Mouse (Mus musculus) ovary, postnatal 14 days (tissue): ENCODE data around the gene Trim37.
"Not testable (repeated sequence)": the region's sequence is repeated elsewhere in the genome, so short reads cannot be mapped to it uniquely, and the experiment has no call there.

Experiments
- DNase-seq: peaks from one replicate; pipeline ENCODE4 v3.0.0; 2022; ENCODE audit warnings: low spot score

The Trim37 gene

GRCm38 (mm10) chr11:87233377-87233776, 106.5 kb downstream of the Trim37 start:
- DNase-seq, result no peak

DNA sequence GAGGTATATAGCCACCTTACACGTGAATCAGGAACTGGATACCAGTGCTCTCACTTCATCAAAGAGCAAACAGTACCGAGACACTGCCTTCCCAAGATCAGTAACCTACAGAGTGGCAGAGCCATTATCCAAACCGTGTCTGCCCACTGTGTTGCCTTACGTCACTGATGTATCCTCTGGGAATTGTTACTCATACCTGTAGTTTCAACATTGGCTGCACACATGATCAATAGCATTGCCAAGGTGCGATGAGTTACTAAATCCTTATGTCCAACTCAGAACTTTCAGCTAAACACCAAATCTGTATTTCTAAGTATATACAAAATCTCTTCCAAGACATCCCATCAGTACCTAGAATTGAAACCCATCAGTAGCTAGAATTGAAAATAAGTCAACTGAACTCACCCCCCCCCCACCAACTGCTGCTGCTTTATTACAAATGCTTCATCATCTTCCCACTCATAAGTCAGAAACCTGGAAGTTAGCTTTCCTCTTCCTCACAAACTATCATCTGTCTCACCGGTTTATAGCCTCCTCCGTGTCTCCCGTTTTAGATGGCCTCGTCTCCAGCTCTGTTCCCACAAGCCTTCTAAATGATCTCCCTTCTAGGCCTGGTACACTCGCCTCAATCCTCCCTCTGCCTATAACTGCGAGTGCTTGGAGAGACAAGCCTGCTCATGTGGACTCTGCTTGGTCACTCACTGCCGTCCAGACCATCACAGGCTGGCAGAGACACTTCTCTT, 108.0 kb downstream of the Trim37 start:
- DNase-seq, result no peak

DNA sequence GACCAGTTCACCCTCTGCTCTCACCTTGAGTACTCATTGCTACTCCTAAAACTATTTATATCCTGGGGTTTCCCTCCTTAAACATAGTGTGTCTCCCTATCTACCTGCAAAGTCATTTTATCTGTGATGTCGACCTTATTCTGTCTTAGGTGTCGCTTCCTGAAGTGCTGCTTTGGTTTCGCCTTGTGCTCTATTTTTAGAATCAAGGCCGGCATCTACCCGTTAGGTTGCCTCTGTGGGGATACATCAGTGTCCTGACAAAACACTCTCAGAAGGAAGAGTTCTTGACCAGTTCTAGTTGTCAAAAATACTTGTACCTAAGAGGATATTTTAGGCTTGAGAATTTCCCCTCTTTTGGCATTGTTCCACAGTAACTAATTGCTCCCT, 108.6 kb downstream of the Trim37 start:
- no peak for DNase-seq

GRCm38 (mm10) chr11:87238891-87239530, 112.1 kb downstream of the Trim37 start:
- no peak for DNase-seq

GRCm38 (mm10) chr11:87240141-87240832, 113.4 kb downstream of the Trim37 start:
- no peak for DNase-seq

- DNase-seq, result no peak
Observed at GRCm38 (mm10) chr11:87240833-87241215, 113.9 kb downstream of the Trim37 start.

DNA sequence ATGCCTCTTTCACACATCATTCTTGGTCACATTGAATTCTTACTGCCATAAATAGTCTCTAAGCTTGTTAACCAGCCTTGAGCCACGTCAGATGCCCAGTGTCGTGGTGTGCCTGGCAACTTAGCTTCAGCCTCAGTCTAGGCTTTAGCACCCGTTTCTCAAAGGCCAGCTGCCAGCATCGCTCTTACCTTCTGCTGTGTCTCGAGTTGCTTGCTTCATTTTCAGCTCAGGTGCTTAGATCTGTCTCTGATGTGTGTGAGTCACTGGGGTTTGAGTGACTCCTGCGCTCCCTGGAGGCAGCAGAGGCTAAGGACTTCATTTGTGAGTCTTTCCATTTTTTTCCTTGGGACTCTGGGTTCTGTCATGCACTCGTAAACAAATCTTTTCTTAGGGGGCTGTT, 114.4 kb downstream of the Trim37 start:
- no peak for DNase-seq

DNA sequence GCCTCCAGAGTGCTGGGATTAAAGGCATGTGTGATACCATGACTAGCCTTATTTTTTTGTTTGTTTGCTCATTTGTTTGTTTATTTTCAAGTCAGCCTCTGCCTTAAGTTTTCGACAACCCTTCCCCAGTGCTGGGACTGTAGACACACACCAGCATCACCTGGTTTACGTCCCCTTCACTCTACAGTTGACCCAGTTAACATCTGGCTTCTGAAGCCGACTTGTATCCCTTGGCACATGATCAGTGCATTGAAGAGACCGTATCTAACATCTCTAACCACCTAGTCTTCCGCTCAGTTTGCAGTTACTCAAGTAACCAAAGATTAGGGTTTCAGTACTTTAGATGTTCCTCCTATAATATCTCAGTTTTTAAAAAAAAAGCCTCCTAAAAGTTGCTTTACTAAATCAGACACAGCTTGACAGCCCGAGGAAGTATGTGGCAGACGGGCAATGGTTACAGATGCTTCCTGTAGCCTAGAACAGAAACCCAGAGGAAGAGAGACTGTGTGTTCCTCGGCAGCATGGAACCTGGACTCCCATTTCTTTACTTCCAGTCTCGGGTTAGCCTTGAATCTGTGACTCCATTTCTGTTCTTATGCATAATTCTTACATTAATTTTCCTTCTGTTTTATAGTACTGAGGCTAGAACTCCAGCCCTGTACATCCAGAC, 118.4 kb downstream of the Trim37 start:
- DNase-seq, result no peak

GRCm38 (mm10) chr11:87246107-87246651, 119.3 kb downstream of the Trim37 start:
- no peak for DNase-seq

GRCm38 (mm10) chr11:87246724-87247493, 120.0 kb downstream of the Trim37 start:
- no peak for DNase-seq

- no peak for DNase-seq
Observed at GRCm38 (mm10) chr11:87247494-87247866, 120.6 kb downstream of the Trim37 start.

- no peak for DNase-seq
Observed at GRCm38 (mm10) chr11:87250132-87250531, 123.3 kb downstream of the Trim37 start.

- DNase-seq, result no peak
Observed at GRCm38 (mm10) chr11:87253294-87253693, 126.4 kb downstream of the Trim37 start.

DNA sequence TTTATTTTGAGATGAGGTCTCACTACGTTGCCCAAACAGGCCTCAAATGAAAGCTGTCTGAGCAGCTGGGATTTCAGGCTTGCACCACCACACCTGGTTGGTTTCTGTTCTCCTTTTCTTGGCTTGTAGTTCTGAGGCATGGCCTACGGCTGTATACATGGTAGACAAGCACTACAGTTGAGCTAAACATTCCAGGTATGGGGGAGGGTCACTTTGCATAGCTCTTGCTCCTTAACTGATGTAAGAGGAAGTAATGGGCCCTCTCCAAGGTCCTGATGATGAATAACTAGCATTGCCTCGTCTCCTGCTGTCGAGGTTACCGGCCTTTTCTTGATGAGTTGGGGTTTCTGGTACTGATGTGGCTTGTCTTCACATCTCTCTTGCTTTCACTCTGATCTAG, 127.3 kb downstream of the Trim37 start:
- no peak for DNase-seq

DNA sequence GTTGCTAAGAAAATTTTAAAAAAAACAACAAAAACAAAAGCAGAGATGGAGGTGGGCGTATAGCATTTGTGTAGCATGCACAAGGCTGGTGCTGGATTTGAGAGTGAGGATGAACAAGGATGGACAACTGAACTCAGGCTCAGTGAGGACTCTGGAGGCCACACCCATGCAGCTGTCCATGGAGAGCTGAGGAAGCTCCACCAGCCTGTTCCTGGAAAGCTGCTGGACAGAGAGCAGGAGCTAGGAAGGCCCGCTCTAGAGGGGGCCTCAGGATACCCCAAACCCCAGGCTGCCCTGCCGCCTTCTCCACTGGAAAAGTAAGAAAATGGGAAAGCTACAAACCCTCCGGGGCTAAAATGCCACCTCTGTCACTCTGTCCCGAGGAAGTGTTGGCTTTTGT, 130.4 kb downstream of the Trim37 start:
- DNase-seq, result no peak

- DNase-seq, result no peak
Observed at GRCm38 (mm10) chr11:87259792-87260191, 132.9 kb downstream of the Trim37 start.

GRCm38 (mm10) chr11:87261705-87262104, 134.8 kb downstream of the Trim37 start:
- DNase-seq, result not testable (repeated sequence)

DNA sequence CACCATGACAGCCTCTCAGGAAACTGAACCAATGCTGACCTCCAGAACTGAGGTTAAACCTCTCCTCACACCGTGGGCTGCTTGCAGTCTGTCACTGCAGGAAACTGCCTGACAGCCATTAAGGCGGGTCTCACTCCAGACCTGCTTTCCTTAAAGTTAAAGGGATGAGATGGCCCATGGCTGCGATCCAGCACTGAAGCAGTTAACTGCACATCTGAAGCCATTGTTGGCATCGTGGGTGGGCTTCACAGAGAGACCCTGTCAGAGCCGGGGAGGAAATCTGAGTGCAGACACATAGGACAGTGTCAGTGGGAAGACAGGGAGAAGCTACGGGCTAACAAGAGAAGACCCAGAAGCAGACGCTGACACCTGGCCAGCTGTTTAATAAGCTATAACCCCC, 137.1 kb downstream of the Trim37 start:
- DNase-seq, result no peak

DNA sequence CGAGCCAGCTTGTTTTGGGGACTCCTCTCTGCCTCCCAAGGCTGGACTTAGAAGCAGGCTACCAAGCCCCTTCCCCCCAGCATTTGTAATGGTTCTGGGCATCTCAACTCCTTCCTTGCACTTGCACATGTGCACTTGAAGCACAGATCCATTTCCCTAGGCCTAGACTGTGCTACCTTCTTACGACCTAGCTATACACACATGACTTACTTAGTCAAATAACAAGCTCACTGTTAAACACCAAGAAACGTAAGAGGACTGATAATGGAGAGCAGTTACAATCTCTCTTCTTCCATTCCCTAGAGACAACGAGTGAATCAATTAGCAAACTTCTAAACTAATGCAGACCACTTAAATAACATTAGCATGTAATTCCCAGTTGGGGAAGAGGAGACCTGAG, 139.4 kb downstream of the Trim37 start:
- no peak for DNase-seq

DNA sequence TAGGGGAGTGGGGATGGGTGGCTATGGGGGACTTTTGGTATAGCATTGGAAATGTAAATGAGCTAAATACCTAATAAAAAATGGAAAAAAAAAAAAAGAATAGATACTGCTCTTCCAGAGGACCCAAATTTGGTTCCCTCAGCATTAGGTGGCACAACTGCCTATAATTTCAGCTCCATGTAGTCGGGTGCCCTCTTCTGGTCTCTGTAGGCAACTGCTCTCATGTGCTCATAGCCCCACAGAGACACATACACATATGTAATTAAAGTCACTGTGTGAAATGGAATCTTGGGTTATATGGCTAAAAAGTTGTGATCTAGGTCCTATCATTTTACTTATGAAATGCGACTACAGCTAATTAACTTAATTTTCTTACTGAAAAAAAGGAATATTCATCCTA, 141.9 kb downstream of the Trim37 start:
- DNase-seq, result no peak
